Mouse (Mus musculus) embryonic stem cell, embryonic (primary cell): Measurements from ENCODE around the gene Crybg2.

Experiments used
- CTCF ChIA-PET, 4 experiments: fragments of 300-600 bp in 2 of 4; fragments of 350-600 bp in 2 of 4; sonication (Branson Sonifier 250); formaldehyde crosslinking; loops; one replicate each; lab custom pipeline; 2022; ENCODE audit warnings: inconsistent platforms in 2 of 4; lab: Charles Lee
- POLR2A ChIA-PET, 4 experiments: fragments of 300-600 bp in 2 of 4; fragments of 350-600 bp in 2 of 4; sonication (Branson Sonifier 250); formaldehyde crosslinking; loops; one replicate each; lab custom pipeline; 2022; ENCODE audit warnings: antibody characterized with exemption in 4 of 4, inconsistent platforms in 1 of 4; lab: Charles Lee

Gene Crybg2

GRCm38 (mm10) chr4:134068793-134069580 lies 8.4 kb downstream of the Crybg2 start:
- ChIA-PET CTCF (interaction anchor here (0.8 to 3.0 kb wide), 10 partner anchors 8 to 56 kb away, joined by 3 to 17 read pairs (median 4); no protein-coding TSS in a partner anchor), POLR2A (interaction anchor here in 3 of 4 experiments (0.5 to 7.6 kb wide), 33 partner anchors 9 to 1805 kb away, joined by 3 to 112 read pairs (median 6); partner anchors contain the start of genes Crybg2 (in 2 of the 3), Cep85 (in 1 of the 3), Clic4 (in 1 of the 3) and Sh3bgrl3 (in 1 of the 3))

DNA sequence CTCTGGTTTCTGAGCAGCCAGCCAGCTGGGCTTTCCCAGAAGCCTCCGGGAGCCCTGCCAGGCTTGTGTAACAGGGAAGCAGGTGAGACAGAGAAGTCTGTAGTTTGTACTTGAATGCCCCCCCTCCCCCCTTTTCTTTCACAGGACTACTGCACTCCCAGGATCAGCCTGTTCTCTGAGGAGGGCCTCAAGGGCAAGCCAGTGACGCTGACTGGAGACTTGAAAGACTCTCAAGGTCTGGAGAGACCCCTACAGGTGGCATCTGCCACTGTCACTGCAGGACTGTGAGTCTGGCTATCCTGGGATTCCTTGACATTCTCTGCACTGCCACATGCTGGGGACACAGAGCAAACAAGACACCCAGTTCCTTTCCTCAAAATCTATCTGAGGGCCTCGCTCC lies 18.1 kb downstream of the Crybg2 start:
- POLR2A ChIA-PET = interaction anchor here in 3 of 4 experiments (0.7 to 10.1 kb wide), 32 partner anchors 8 to 200 kb away, joined by 3 to 112 read pairs (median 4); partner anchors contain the start of genes Crybg2 (in 1 of the 3), Hmgn2 (in 1 of the 3) and Rps6ka1 (in 1 of the 3)
- CTCF ChIA-PET = interaction anchor here (0.5 to 2.9 kb wide), 26 partner anchors 9 to 1194 kb away, joined by 3 to 35 read pairs (median 5); partner anchors contain the start of genes Cep85 (in 1 of the 4), Sh3bgrl3 (in 1 of the 4) and Stx12 (in 1 of the 4)

- POLR2A ChIA-PET = interaction anchor here in 2 of 4 experiments (1.0 to 10.1 kb wide), 20 partner anchors 11 to 181 kb away, joined by 3 to 112 read pairs (median 4); partner anchors contain the start of genes Cd52 (in 1 of the 2), Crybg2 (in 1 of the 2) and Sh3bgrl3 (in 1 of the 2)
- CTCF ChIA-PET = interaction anchor here in 2 of 4 experiments (1.0 to 1.9 kb wide), 5 partner anchors 10 to 45 kb away, joined by 3 to 14 read pairs (median 5); partner anchors contain the start of gene Crybg2 (in 1 of the 2)
These were observed 20.1 kb downstream of the Crybg2 start for GRCm38 (mm10) chr4:134080674-134081073.

DNA sequence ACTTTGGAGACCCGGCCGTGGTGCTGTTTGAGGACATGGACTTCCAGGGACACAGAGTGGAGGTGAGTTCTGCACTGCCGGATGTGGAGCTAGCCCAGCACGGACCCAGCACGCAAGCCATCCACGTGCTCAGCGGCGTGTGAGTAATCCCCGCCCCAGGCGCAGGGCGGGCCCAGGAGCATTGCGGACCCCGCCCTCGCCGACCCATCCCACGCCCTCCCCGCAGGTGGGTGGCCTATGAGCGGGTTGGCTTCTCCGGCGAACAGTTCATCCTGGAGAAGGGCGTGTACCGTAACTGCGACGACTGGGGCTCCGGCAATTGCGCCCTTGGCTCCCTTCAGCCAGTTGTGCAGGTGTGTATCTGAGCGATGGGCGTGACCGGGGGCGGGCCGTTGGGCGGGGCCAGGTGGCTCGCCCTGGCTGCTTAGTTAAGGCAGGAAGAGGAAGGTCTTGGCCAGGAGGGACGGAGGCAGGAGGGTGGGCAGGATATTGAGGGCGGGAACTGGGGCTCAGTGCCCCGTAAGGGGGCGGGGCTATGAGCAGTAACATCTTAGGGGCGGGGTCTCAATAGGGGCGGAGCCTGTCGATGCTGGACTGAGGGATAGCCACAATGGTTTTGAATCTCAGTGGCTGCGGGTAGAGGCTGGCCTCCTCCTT lies 21.2 kb downstream of the Crybg2 start:
- POLR2A ChIA-PET = interaction anchor here (0.5 to 10.1 kb wide), 55 partner anchors 8 to 728 kb away, joined by 3 to 112 read pairs (median 3); partner anchors contain the start of genes Ubxn11 (in 2 of the 4), Cd52 (in 1 of the 4), Crybg2 (in 1 of the 4) and Rps6ka1 (in 1 of the 4)
- CTCF ChIA-PET = interaction anchor here in 3 of 4 experiments (0.5 to 1.9 kb wide), 9 partner anchors 9 to 69 kb away, joined by 3 to 14 read pairs (median 5); partner anchors contain the start of genes Crybg2 (in 1 of the 3) and Sh3bgrl3 (in 1 of the 3)

DNA sequence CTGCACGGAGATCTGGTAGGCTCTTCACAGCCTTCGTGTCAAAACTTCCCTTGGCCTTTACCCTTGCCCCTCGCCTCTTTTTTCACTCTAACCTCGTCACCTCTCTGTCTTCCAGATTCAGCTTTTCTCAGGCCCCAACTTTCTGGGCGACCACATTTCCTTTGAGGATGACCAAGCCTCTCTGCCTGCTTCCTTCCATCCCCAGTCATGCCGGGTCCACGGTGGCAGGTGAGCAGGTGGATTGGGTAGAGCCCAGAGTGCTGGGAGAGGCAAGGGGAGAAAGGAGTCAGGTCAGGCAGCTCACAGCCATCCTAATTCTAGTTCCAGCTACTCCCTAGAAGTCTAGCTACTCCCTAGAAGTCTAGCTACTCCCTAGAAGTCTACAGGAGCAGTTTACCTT lies 21.8 kb downstream of the Crybg2 start:
- ChIA-PET CTCF (interaction anchor here in 3 of 4 experiments (0.8 to 1.9 kb wide), 5 partner anchors 13 to 70 kb away, joined by 3 to 14 read pairs (median 5); partner anchors contain the start of genes Cd52 (in 1 of the 3) and Crybg2 (in 1 of the 3)), POLR2A (interaction anchor here in 3 of 4 experiments (0.5 to 10.1 kb wide), 19 partner anchors 8 to 729 kb away, joined by 3 to 112 read pairs (median 5); partner anchors contain the start of genes Crybg2 (in 1 of the 3), Hmgn2 (in 1 of the 3), Ubxn11 (in 1 of the 3) and Wdtc1 (in 1 of the 3))

GRCm38 (mm10) chr4:134084999-134085398 lies 24.4 kb downstream of the Crybg2 start:
- POLR2A ChIA-PET = interaction anchor here in 1 of 4 experiments (0.6 to 0.7 kb wide), 2 partner anchors 7 to 78 kb away, joined by 4 read pairs; no protein-coding TSS in a partner anchor
- CTCF ChIA-PET = no interaction called here

DNA sequence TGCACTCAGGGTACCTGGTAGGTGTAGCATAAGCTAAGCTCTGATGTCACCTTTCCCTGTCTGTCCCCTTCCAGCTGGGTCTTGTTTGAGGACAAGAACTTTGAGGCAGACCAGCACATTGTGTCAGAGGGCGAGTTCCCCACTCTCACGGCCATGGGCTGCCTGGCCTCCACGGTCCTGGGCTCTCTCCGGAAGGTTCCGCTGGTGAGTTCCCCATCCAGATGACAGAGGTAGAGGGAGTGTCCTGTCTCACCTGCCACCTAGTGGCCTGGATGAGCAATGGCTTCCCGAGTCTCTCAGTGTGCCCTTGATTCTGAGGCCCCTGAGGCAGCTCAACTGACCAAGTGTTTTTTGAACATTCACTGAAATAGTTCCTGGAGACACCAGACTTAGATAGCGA lies 26.8 kb downstream of the Crybg2 start:
- POLR2A ChIA-PET = interaction anchor here in 3 of 4 experiments (0.7 to 2.3 kb wide), 19 partner anchors 8 to 187 kb away, joined by 3 to 6 read pairs (median 3); partner anchors contain the start of genes Cd52 (in 1 of the 3), Cep85 (in 1 of the 3) and Ubxn11 (in 1 of the 3)
- CTCF ChIA-PET = interaction anchor here (0.6 to 3.7 kb wide), 38 partner anchors 9 to 365 kb away, joined by 3 to 36 read pairs (median 5); partner anchors contain the start of genes Sh3bgrl3 (in 2 of the 4), Cep85 (in 1 of the 4), Pafah2 (in 1 of the 4) and Ubxn11 (in 1 of the 4)

DNA sequence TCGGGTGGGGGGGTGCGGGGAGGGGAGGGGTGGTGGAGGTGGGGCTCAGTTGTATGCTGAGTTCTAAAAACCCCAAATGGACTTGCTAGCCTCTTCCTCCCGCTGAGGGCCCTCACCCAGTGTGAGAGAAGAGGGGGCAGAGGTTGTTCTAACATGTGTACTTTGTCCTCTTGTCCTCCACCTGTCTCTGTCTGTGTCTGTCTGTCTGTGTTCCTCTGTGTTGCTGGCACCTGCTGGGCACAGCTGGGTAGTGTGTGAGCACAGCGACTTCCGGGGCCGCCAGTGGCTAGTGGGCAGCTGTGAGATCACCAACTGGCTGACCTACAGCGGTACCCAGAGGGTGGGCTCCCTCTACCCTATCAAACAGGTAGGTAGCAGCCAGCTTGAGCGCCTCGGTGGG lies 28.4 kb downstream of the Crybg2 start:
- ChIA-PET POLR2A (interaction anchor here in 3 of 4 experiments (0.5 to 2.9 kb wide), 7 partner anchors 21 to 189 kb away, joined by 3 to 14 read pairs (median 3); partner anchors contain the start of gene Cep85 (in 1 of the 3)), CTCF (interaction anchor here (0.6 to 3.7 kb wide), 5 partner anchors 53 to 304 kb away, joined by 3 to 36 read pairs (median 14); no protein-coding TSS in a partner anchor)

DNA sequence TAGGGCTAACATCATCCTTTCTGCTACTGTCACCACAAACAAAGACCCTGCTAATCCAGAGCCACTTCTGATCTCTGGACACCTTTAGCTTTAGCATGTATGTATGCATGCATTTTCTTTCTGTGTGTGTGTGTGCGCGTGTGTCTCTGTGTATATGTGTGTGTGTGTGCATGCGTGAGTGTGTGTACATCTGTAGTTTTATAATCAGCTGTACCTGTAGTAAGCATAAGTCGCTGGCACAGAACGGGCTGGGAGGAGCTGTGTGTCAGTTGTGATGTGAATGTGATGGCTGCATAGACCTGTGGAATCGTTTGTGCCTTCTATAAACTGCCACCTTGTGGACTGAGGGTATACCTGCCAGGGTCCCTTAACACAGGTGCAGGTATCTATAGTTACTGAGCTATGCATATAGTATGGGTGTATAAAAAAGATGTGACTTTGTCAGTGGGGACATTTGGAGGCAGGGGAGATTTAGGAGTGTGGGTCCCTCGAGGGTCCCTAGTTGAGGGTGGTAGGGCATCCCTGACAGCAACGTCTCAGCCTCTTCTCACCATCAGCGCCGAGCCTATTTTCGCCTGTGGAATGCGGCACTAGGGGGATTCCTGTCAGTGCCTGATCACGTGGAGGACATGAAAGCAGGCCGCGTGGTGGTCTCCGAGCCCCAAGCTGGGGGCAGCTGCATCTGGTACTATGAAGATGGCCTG lies 30.1 kb downstream of the Crybg2 start:
- POLR2A ChIA-PET = interaction anchor here in 3 of 4 experiments (0.6 to 3.3 kb wide), 15 partner anchors 8 to 247 kb away, joined by 3 to 14 read pairs (median 4); partner anchors contain the start of genes Cep85 (in 1 of the 3) and Sh3bgrl3 (in 1 of the 3)
- CTCF ChIA-PET = interaction anchor here (0.6 to 3.9 kb wide), 17 partner anchors 9 to 524 kb away, joined by 3 to 36 read pairs (median 4); partner anchors contain the start of genes Sh3bgrl3 (in 1 of the 4) and Ubxn11 (in 1 of the 4)

GRCm38 (mm10) chr4:134091225-134091529 lies 30.6 kb downstream of the Crybg2 start:
- ChIA-PET POLR2A (interaction anchor here in 2 of 4 experiments (0.7 to 3.3 kb wide), 12 partner anchors 9 to 248 kb away, joined by 3 to 14 read pairs (median 4); partner anchors contain the start of genes Cep85 (in 1 of the 2) and Sh3bgrl3 (in 1 of the 2)), CTCF (interaction anchor here in 3 of 4 experiments (0.7 to 3.9 kb wide), 14 partner anchors 10 to 89 kb away, joined by 3 to 36 read pairs (median 6); partner anchors contain the start of genes Sh3bgrl3 (in 1 of the 3) and Ubxn11 (in 1 of the 3))

GRCm38 (mm10) chr4:134092382-134093288 lies 32.0 kb downstream of the Crybg2 start:
- ChIA-PET POLR2A (interaction anchor here (0.5 to 3.3 kb wide), 20 partner anchors 8 to 136 kb away, joined by 3 to 13 read pairs (median 4); partner anchors contain the start of genes Sh3bgrl3 (in 2 of the 4), Cep85 (in 1 of the 4) and Hmgn2 (in 1 of the 4)), CTCF (interaction anchor here (0.6 to 3.9 kb wide), 25 partner anchors 8 to 300 kb away, joined by 3 to 36 read pairs (median 3); partner anchors contain the start of gene Sh3bgrl3 (in 2 of the 4))

GRCm38 (mm10) chr4:134094004-134094564 lies 33.5 kb downstream of the Crybg2 start:
- ChIA-PET CTCF (interaction anchor here in 2 of 4 experiments (0.7 to 1.2 kb wide), 4 partner anchors 8 to 33 kb away, joined by 3 to 6 read pairs (median 4); no protein-coding TSS in a partner anchor), POLR2A (interaction anchor here in 2 of 4 experiments (0.7 to 1.8 kb wide), 9 partner anchors 8 to 194 kb away, joined by 3 to 9 read pairs (median 4); partner anchors contain the start of gene Sh3bgrl3 (in 1 of the 2))

DNA sequence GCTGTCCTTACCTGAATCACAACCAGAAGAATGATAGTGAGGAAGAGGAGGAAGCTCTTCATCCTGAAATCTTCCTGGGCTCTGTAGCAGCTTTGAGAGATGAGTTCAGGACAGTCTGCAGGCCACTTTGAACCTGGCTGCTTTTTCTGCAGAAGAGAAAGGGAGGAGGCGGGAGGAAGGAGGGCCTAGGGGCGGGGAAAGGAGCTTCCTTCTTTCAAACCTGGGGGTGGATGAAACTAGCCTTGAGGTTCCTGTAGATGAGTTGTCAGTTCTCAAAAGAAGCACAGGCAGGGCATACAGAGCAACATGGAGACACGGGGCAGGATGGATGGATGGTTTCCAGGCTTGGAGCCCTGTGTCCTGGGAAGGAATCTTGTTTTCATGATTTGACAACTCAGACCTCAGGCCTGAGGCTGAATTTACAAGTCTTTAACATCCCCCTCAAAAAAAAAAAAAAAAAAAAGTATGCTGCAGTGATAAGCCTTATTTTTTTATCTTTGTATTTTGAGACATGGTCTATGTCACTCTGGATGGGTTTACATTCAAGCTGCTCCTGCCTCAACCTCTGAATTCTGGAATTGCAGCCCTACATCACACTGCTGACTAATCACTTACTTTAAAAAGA lies 34.4 kb downstream of the Crybg2 start, which contains the start of gene Cd52:
Gene Cd52 (minus strand): TSS at position 160 of the 625 bp plus-strand sequence.
- POLR2A ChIA-PET = interaction anchor here in 2 of 4 experiments (0.6 to 1.8 kb wide), 16 partner anchors 8 to 195 kb away, joined by 3 to 9 read pairs (median 4); partner anchors contain the start of gene Sh3bgrl3 (in 1 of the 2)

GRCm38 (mm10) chr4:134096120-134096519 lies 35.5 kb downstream of the Crybg2 start:
- ChIA-PET CTCF (interaction anchor here in 2 of 4 experiments (0.5 to 0.7 kb wide), 2 partner anchors 38 to 742 kb away, joined by 3 read pairs; no protein-coding TSS in a partner anchor), POLR2A (interaction anchor here in 1 of 4 experiments (0.7 to 3.5 kb wide), 4 partner anchors 10 to 235 kb away, joined by 3 to 11 read pairs (median 4); no protein-coding TSS in a partner anchor)

More for the DNA sequence above, 34.4 kb downstream of the Crybg2 start, which contains the start of gene Cd52:
- CTCF ChIA-PET = interaction anchor here (0.6 to 1.2 kb wide), 11 partner anchors 9 to 680 kb away, joined by 3 to 6 read pairs (median 3); no protein-coding TSS in a partner anchor
